Mouse (Mus musculus) heart, postnatal 0 days (tissue): ENCODE data around the gene Fam117a. TPM values are rescaled to one million over a fixed set of nuclear protein-coding genes. Genes with fewer than 3 reads are reported as not detected.
A peak's percentile ranks its signal among the peaks of the same experiment; 100 is the strongest.

Source experiments
- ATAC-seq: fragments of 200-750 bp; cut with Nextera tagmentation; 2 replicates; pipeline ENCODE4 v1.8.0; 2017; ENCODE audit warnings: low read depth, moderate number of reproducible peaks, moderate library complexity; ENCODE audit not compliant: insufficient read depth
- DNase-seq: peaks from one replicate; pipeline ENCODE4 v3.0.0-alpha.2; 2016; ENCODE audit warnings: low spot score
- H3K27ac ChIP-seq: fragments of 300-500 bp; sonication (generic); 2 replicates; pipeline ENCODE4 v1.5.1; 2014; ENCODE audit warnings: low read depth, mild to moderate bottlenecking
- H3K27me3 ChIP-seq: fragments of 300-500 bp; sonication (generic); 2 replicates; pipeline ENCODE4 v1.6.1; 2014; ENCODE audit warnings: low read length, mixed read lengths; ENCODE audit not compliant: control insufficient read depth, insufficient read depth
- H3K36me3 ChIP-seq: fragments of 300-500 bp; sonication (generic); replicated peaks from 2 replicates; pipeline ENCODE4 v1.6.1; 2014; ENCODE audit warnings: low read length, mixed read lengths; ENCODE audit not compliant: control insufficient read depth, insufficient read depth
- H3K4me1 ChIP-seq: fragments of 300-500 bp; sonication (generic); 2 replicates; pipeline ENCODE4 v1.6.1; 2014; ENCODE audit warnings: antibody characterized with exemption; ENCODE audit not compliant: control insufficient read depth, insufficient read depth
- H3K4me2 ChIP-seq: fragments of 300-500 bp; sonication (generic); 2 replicates; pipeline ENCODE4 v1.6.1; 2014; ENCODE audit warnings: low read depth, mild to moderate bottlenecking, low read length, moderate library complexity
- H3K4me3 ChIP-seq: fragments of 300-500 bp; sonication (generic); 2 replicates; pipeline ENCODE4 v1.5.1; 2014; ENCODE audit warnings: low read depth, low read length
- H3K9ac ChIP-seq: fragments of 300-500 bp; sonication (generic); replicated peaks from 2 replicates; pipeline ENCODE4 v1.6.1; 2014; ENCODE audit warnings: low read depth, low read length, mixed read lengths
- H3K9me3 ChIP-seq: fragments of 300-500 bp; sonication (generic); replicated peaks from 2 replicates; pipeline ENCODE4 v1.6.1; 2016; ENCODE audit warnings: low read length; ENCODE audit not compliant: control insufficient read depth
- CTCF ChIP-seq: IDR thresholded peaks from 2 replicates; pipeline ENCODE4 v1.5.1; 2016; ENCODE audit warnings: antibody characterized with exemption, control low read depth, low read depth
- EP300 ChIP-seq: IDR thresholded peaks from 2 replicates; pipeline ENCODE4 v1.6.1; 2016; ENCODE audit warnings: antibody characterized with exemption, low read depth
- WGBS: fragments of 180-500 bp; shearing (Covaris S2); extraction: QIAGEN DNeasy Blood & Tissue Kit; methylation state at CpG from one replicate; pipeline ENCODE4 v1.1.7; 2014; 5-methylcytosine and 5-hydroxymethylcytosine counted together
- polyA plus RNA-seq: library from polyadenylated mRNA; unstranded; fragments of >200 nt; fragmentation: Nextera tagmentation; extraction: Ambion mirVana; gene quantifications from 2 replicates; pipeline ENCODE4 v1.2.1, GENCODE M21; 2015
- total RNA-seq: library from RNA; depleted of rRNA; stranded (reverse); fragments of >200 nt; gene quantifications from 2 replicates; pipeline ENCODE4 v1.2.3, GENCODE M21; 2014; ENCODE audit warnings: low replicate concordance

Fam117a gene
- total and polyA plus RNA-seq, 2 experiments from 2014 or later: 3.9 to 5.6 TPM

DNA sequence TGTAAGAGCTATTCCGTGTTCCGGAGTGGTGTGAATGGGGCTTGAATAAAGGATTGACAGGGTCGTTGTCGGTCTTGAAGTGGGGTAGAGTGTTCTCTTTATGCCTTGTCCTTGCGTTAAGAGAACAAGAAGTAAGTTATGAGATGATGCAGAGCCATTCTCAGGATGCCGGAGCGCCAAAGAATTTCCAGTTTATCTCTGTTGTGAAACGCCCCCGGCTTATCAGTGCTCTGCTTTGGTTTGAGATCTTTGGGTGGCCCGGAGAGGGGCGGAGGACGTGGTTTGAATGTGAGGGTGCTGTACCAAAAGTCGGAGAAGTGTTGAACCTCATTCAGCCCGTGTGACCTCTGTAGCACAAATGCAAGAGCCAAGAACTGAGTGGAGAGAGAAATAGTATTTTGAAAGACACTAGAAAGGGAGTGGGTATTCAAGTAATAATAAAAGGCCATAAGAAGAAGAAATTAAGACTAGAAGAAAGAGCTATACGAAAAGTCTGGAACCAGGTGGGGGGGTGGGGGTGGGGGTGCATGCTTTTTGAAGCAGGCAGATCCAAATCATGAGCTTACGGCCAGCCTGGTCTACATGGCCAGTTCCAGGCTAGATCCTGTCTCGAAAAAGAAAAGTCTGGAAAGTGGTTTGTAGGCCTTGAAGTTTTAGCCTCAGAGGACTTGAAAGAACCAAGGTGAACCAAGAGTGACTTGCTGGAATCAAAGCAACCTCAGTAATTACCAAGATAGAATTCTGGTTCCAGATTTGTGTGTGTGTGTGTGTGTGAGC, 26.0 kb upstream of the Fam117a start:
- DNase-seq (peak; percentile 36), ATAC-seq (no peak)
- H3K4me2 ChIP-seq: peak overlapping the region; percentile 75
- no peak for TF ChIP-seq EP300
- TF ChIP-seq CTCF: no peak
- H3K27ac ChIP-seq: peak overlapping the region; percentile 89
- H3K27me3 ChIP-seq: no peaks in the 10 kb centered on the region
- WGBS: 6% methylated on average over 17 of the region's 17 CpGs
- H3K9me3 ChIP-seq: no peaks in the 10 kb centered on the region
- H3K4me1 ChIP-seq: peaks cover 14% of the 10 kb centered on the region
- peak overlapping the region; percentile 74 for H3K4me3 ChIP-seq
- H3K9ac ChIP-seq: peak overlapping the region; percentile 68
- H3K36me3 ChIP-seq: peaks cover 4% of the 10 kb centered on the region; the same call in 1 of the 2 replicates

DNA sequence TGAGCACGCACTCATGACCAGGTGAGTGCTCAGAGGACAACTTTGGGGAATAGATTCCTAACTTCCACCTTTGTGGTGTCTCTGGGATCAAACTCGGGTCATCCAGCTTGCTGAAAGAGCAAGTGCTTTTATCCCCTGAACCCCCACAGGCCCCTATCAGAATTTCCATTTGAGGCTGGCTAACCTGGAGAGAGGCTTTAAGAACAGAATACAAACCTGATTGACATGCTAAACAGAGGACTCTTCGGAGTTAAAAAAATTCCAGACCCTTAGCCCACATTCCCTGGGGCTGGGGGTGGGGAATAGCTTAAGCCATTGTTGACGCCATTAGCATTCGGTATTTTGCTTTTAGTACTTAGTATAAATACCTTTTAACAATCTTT, 25.4 kb upstream of the Fam117a start:
- H3K4me1 ChIP-seq: peaks cover 14% of the 10 kb centered on the region
- DNase-seq (no peak), ATAC-seq (no peak)
- no peaks in the 10 kb centered on the region for H3K27me3 ChIP-seq
- 33% methylated on average over 5 of the region's 5 CpGs for WGBS
- no peaks in the 10 kb centered on the region for H3K36me3 ChIP-seq
- peak overlapping the region; percentile 74; the same call in 1 of the 2 replicates for H3K4me3 ChIP-seq
- peak overlapping the region; percentile 75 for H3K4me2 ChIP-seq
- H3K27ac ChIP-seq: peak overlapping the region; percentile 89; the same call in 1 of the 2 replicates
- TF ChIP-seq CTCF: no peak
- no peak for TF ChIP-seq EP300
- peak overlapping the region; percentile 68; the same call in 1 of the 2 replicates for H3K9ac ChIP-seq
- H3K9me3 ChIP-seq: no peaks in the 10 kb centered on the region

- TF ChIP-seq CTCF: no peak
- no peak for TF ChIP-seq EP300
- H3K4me3 ChIP-seq: no peak overlapping the region
- H3K4me2 ChIP-seq: no peak overlapping the region
- no peak overlapping the region for H3K27ac ChIP-seq
- H3K36me3 ChIP-seq: no peaks in the 10 kb centered on the region
- DNase-seq (no peak), ATAC-seq (no peak)
- H3K9me3 ChIP-seq: no peaks in the 10 kb centered on the region
- 70% methylated on average over 7 of the region's 7 CpGs for WGBS
- H3K9ac ChIP-seq: no peak overlapping the region
- H3K27me3 ChIP-seq: no peaks in the 10 kb centered on the region
- peaks cover 7% of the 10 kb centered on the region; the same call in 1 of the 2 replicates for H3K4me1 ChIP-seq
Observed at GRCm38 (mm10) chr11:95315215-95315955, 21.4 kb upstream of the Fam117a start.

GRCm38 (mm10) chr11:95318116-95318515, 18.7 kb upstream of the Fam117a start:
- H3K4me3 ChIP-seq: no peak overlapping the region
- H3K36me3 ChIP-seq: no peaks in the 10 kb centered on the region
- 40% methylated on average over 9 of the region's 9 CpGs for WGBS
- H3K4me1 ChIP-seq: no peaks in the 10 kb centered on the region
- ATAC-seq (no peak), DNase-seq (no peak)
- no peaks in the 10 kb centered on the region for H3K9me3 ChIP-seq
- H3K27ac ChIP-seq: no peak overlapping the region
- H3K4me2 ChIP-seq: no peak overlapping the region
- TF ChIP-seq CTCF (no peak), EP300 (no peak)
- no peaks in the 10 kb centered on the region for H3K27me3 ChIP-seq
- H3K9ac ChIP-seq: no peak overlapping the region

DNA sequence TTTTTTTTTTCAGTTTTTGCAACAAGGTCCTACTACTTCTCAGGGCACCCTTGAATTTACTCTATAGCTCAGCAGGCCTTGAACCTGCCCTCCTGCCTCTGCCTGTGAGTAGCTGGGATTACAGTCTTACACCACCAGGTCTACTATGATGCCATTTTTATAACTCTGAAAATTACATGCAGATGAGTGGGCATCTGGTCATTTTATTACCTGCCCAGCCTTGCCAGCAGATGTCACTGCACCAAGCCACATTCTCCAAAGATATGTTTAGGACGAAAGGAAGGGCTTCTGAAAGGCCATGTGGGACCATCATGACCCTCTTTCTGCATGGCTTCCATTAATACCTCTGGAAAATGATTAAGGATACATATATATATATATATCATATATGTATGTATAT, 17.3 kb upstream of the Fam117a start:
- Histone ChIP-seq H3K9ac (no peak overlapping the region), H3K27me3 (0 out of 2 replicates have a peak, but pooled peaks cover 2% of the 10 kb centered on the region), H3K4me1 (no peaks in the 10 kb centered on the region), H3K4me3 (no peak overlapping the region), H3K36me3 (no peaks in the 10 kb centered on the region), H3K4me2 (no peak overlapping the region), H3K9me3 (no peaks in the 10 kb centered on the region), H3K27ac (no peak overlapping the region)
- 42% methylated on average over 1 of the region's 1 CpGs for WGBS
- TF ChIP-seq CTCF: peak; percentile 54
- TF ChIP-seq EP300: no peak
- DNase-seq: no peak
- ATAC-seq: no peak
